Mouse (Mus musculus) neural tube, embryonic 11.5 days (tissue): ENCODE data around the gene Zfp553. TPM values are rescaled to one million over a fixed set of nuclear protein-coding genes. Genes with fewer than 3 reads are reported as not detected.

Source experiments
- ATAC-seq: fragments of 200-750 bp; cut with Nextera tagmentation; 2 replicates; pipeline ENCODE4 v1.8.0; 2017; ENCODE audit warnings: moderate number of reproducible peaks, mild to moderate bottlenecking, moderate TSS enrichment, moderate library complexity; ENCODE audit not compliant: insufficient read depth, low FRiP score, low TSS enrichment
- DNase-seq: peaks from one replicate; pipeline ENCODE4 v3.0.0-alpha.2; 2015; ENCODE audit warnings: low spot score
- H3K27ac ChIP-seq: fragments of 300-500 bp; sonication (generic); 2 replicates; pipeline ENCODE4 v1.5.1; 2014; ENCODE audit warnings: low read depth, mild to moderate bottlenecking, low read length
- H3K27me3 ChIP-seq: fragments of 300-500 bp; sonication (generic); 2 replicates; pipeline ENCODE4 v1.6.1; 2014; ENCODE audit warnings: mild to moderate bottlenecking, low read length, mixed read lengths; ENCODE audit not compliant: control insufficient read depth, insufficient read depth
- H3K36me3 ChIP-seq: fragments of 300-500 bp; sonication (generic); 2 replicates; pipeline ENCODE4 v1.6.1; 2014; ENCODE audit warnings: mild to moderate bottlenecking, low read length, moderate library complexity, mixed read lengths; ENCODE audit not compliant: control insufficient read depth, insufficient read depth
- H3K4me1 ChIP-seq: fragments of 300-500 bp; sonication (generic); 2 replicates; pipeline ENCODE4 v1.6.1; 2014; ENCODE audit warnings: low read length, mixed read lengths; ENCODE audit not compliant: control insufficient read depth, insufficient read depth
- H3K4me2 ChIP-seq: fragments of 300-500 bp; sonication (generic); 2 replicates; pipeline ENCODE4 v1.6.1; 2014; ENCODE audit warnings: low read depth, mild to moderate bottlenecking, moderate library complexity
- H3K4me3 ChIP-seq: fragments of 300-500 bp; sonication (generic); 2 replicates; pipeline ENCODE4 v1.5.1; 2014; ENCODE audit warnings: low read depth, low read length
- H3K9ac ChIP-seq: fragments of 300-500 bp; sonication (generic); 2 replicates; pipeline ENCODE4 v1.6.1; 2014; ENCODE audit warnings: mild to moderate bottlenecking, low read length
- H3K9me3 ChIP-seq: fragments of 300-500 bp; sonication (generic); 2 replicates; pipeline ENCODE4 v1.6.1; 2016; ENCODE audit warnings: low read length; ENCODE audit not compliant: control insufficient read depth
- WGBS: fragments of 180-500 bp; shearing (Covaris S2); extraction: QIAGEN DNeasy Blood & Tissue Kit; methylation state at CpG from one replicate; pipeline ENCODE4 v1.1.7; 2014; 5-methylcytosine and 5-hydroxymethylcytosine counted together
- polyA plus RNA-seq: library from polyadenylated mRNA; unstranded; fragments of >200 nt; fragmentation: Nextera tagmentation; extraction: Ambion mirVana; gene quantifications from 2 replicates; pipeline ENCODE4 v1.2.1, GENCODE M21; 2014

Zfp553 gene
- polyA plus RNA-seq, 1 experiment from 2014 or later, result 28.7 TPM

GRCm38 (mm10) chr7:127281114-127281513 is 48.3 kb downstream of the Zfp553 start:
- Histone ChIP-seq H3K4me2 (no peak overlapping the region), H3K36me3 (no peaks in the 10 kb centered on the region), H3K27me3 (no peaks in the 10 kb centered on the region), H3K27ac (no peak overlapping the region), H3K9me3 (no peaks in the 10 kb centered on the region), H3K9ac (no peak overlapping the region), H3K4me1 (no peaks in the 10 kb centered on the region), H3K4me3 (no peak overlapping the region)
- DNase-seq, result no peak
- WGBS, result 76% methylated on average over 4 of the region's 4 CpGs
- no peak for ATAC-seq

GRCm38 (mm10) chr7:127282190-127282589 is 49.3 kb downstream of the Zfp553 start:
- H3K27me3 ChIP-seq, result no peaks in the 10 kb centered on the region
- H3K4me1 ChIP-seq, result no peaks in the 10 kb centered on the region
- no peak overlapping the region for H3K27ac ChIP-seq
- H3K4me3 ChIP-seq, result no peak overlapping the region
- H3K36me3 ChIP-seq, result no peaks in the 10 kb centered on the region
- 90% methylated on average over 2 of the region's 2 CpGs for WGBS
- no peak for DNase-seq
- no peak for ATAC-seq
- no peak overlapping the region for H3K9ac ChIP-seq
- H3K9me3 ChIP-seq, result peaks cover 2% of the 10 kb centered on the region; the same call in 1 of the 2 replicates
- H3K4me2 ChIP-seq, result no peak overlapping the region

GRCm38 (mm10) chr7:127285154-127285553 is 52.3 kb downstream of the Zfp553 start:
- Histone ChIP-seq H3K27me3 (no peaks in the 10 kb centered on the region), H3K4me1 (no peaks in the 10 kb centered on the region), H3K27ac (no peak overlapping the region), H3K4me3 (no peak overlapping the region), H3K9ac (no peak overlapping the region), H3K4me2 (no peak overlapping the region), H3K36me3 (no peaks in the 10 kb centered on the region), H3K9me3 (peaks cover 10% of the 10 kb centered on the region)
- ATAC-seq, result no peak
- DNase-seq, result no peak
- 72% methylated on average over 5 of the region's 10 CpGs for WGBS

Other genes with a start within 250 kb of the Zfp553 start
- 3.0 and 4.2 TPM in 2 replicates for gene Mvp, start 218.4 kb upstream of the Zfp553 start, polyA plus RNA-seq
- 1.1 TPM in 1 of 2 replicates, not detected in the other for gene Pagr1b, start 216.6 kb upstream of the Zfp553 start, polyA plus RNA-seq
- gene Pagr1a, start 215.7 kb upstream of the Zfp553 start, polyA plus RNA-seq, result 99.6 and 105 TPM in 2 replicates
- gene Gm42742, start 212.0 kb upstream of the Zfp553 start, polyA plus RNA-seq, result 14.3 and 19.4 TPM in 2 replicates
- gene Prrt2, start 211.8 kb upstream of the Zfp553 start, polyA plus RNA-seq, result 6.2 and 6.9 TPM in 2 replicates
- 90.8 and 94.5 TPM in 2 replicates for gene Maz, start 206.0 kb upstream of the Zfp553 start, polyA plus RNA-seq
- 156 and 168 TPM in 2 replicates for gene Kif22, start 190.6 kb upstream of the Zfp553 start, polyA plus RNA-seq
- not detected in 2 replicates for gene Zg16, start 145.7 kb upstream of the Zfp553 start, polyA plus RNA-seq
- 1.0 and 1.1 TPM in 2 replicates for gene AI467606, start 141.7 kb upstream of the Zfp553 start, polyA plus RNA-seq
- gene Qprt, start 110.8 kb upstream of the Zfp553 start, polyA plus RNA-seq, result 1.8 and 2.0 TPM in 2 replicates
- gene Spn, start 95.2 kb upstream of the Zfp553 start, polyA plus RNA-seq, result 0.27 TPM in 1 of 2 replicates, not detected in the other
- gene Cd2bp2, start 37.0 kb upstream of the Zfp553 start, polyA plus RNA-seq, result 91.6 and 92.0 TPM in 2 replicates
- 23.9 and 28.8 TPM in 2 replicates for gene Tbc1d10b, start 24.6 kb upstream of the Zfp553 start, polyA plus RNA-seq
- gene Mylpf, start 24.2 kb upstream of the Zfp553 start, polyA plus RNA-seq, result 87.1 and 113 TPM in 2 replicates
- gene Sept1, start 69 bp downstream of the Zfp553 start, polyA plus RNA-seq, result 19.6 and 22.0 TPM in 2 replicates
- 53.2 and 54.5 TPM in 2 replicates for gene Zfp771, start 11.2 kb downstream of the Zfp553 start, polyA plus RNA-seq
- 205 and 228 TPM in 2 replicates for gene Dctpp1, start 27.6 kb downstream of the Zfp553 start, polyA plus RNA-seq
- gene Sephs2, start 41.0 kb downstream of the Zfp553 start, polyA plus RNA-seq, result 78.0 and 79.2 TPM in 2 replicates
- gene Itgal, start 63.2 kb downstream of the Zfp553 start, polyA plus RNA-seq, result 1.2 and 1.4 TPM in 2 replicates
- 5.1 and 7.0 TPM in 2 replicates for gene Zfp768, start 112.5 kb downstream of the Zfp553 start, polyA plus RNA-seq
- 9.4 and 9.8 TPM in 2 replicates for gene Zfp747, start 143.0 kb downstream of the Zfp553 start, polyA plus RNA-seq
- gene 9130019O22Rik, start 154.1 kb downstream of the Zfp553 start, polyA plus RNA-seq, result 6.5 and 8.9 TPM in 2 replicates
- 7.1 and 8.1 TPM in 2 replicates for gene E430018J23Rik, start 160.6 kb downstream of the Zfp553 start, polyA plus RNA-seq
- gene Zfp764, start 173.8 kb downstream of the Zfp553 start, polyA plus RNA-seq, result 7.5 and 7.6 TPM in 2 replicates
- 31.6 and 33.9 TPM in 2 replicates for gene Zfp688, start 189.0 kb downstream of the Zfp553 start, polyA plus RNA-seq
- gene Zfp689, start 216.1 kb downstream of the Zfp553 start, polyA plus RNA-seq, result 11.7 and 16.4 TPM in 2 replicates
- gene Prr14, start 226.6 kb downstream of the Zfp553 start, polyA plus RNA-seq, result 55.5 and 71.8 TPM in 2 replicates
- gene Fbrs, start 246.1 kb downstream of the Zfp553 start, polyA plus RNA-seq, result 15.4 and 17.1 TPM in 2 replicates